Mouse (Mus musculus) right cerebral cortex, postnatal 4 days (tissue): ENCODE results near the gene Zfp459.
"Not testable (repeated sequence)": the region's sequence is repeated elsewhere in the genome, so short reads cannot be mapped to it uniquely, and the experiment has no call there.

ENCODE experiments used
- DNase-seq: peaks from one replicate; pipeline ENCODE4 v3.0.0-alpha.2; 2022

Zfp459 gene

GRCm38 (mm10) chr13:67421207-67421857 lies at the start of gene Zfp459:
Gene Zfp459, minus strand, starts transcription at chr13:67421418.
- peak; percentile 20 for DNase-seq

- DNase-seq = no peak
Observed at GRCm38 (mm10) chr13:67469274-67469673, 48.1 kb upstream of the Zfp459 start.

GRCm38 (mm10) chr13:67463506-67464185 lies 42.4 kb upstream of the Zfp459 start:
- DNase-seq = not testable (repeated sequence)

GRCm38 (mm10) chr13:67452021-67452309 lies 30.7 kb upstream of the Zfp459 start:
- DNase-seq = no peak

GRCm38 (mm10) chr13:67451172-67452020 lies 30.2 kb upstream of the Zfp459 start, which contains the start of gene Zfp874a:
Gene Zfp874a, minus strand, starts transcription at chr13:67451624.
- DNase-seq = peak; percentile 74

- not testable (repeated sequence) for DNase-seq
Observed at GRCm38 (mm10) chr13:67437095-67437494, 15.9 kb upstream of the Zfp459 start.

- DNase-seq = no peak
Observed at GRCm38 (mm10) chr13:67428116-67428515, 6.9 kb upstream of the Zfp459 start.

- not testable (repeated sequence) for DNase-seq
Observed at GRCm38 (mm10) chr13:67425699-67426098, 4.5 kb upstream of the Zfp459 start.

GRCm38 (mm10) chr13:67422532-67422931 lies 1.3 kb upstream of the Zfp459 start:
- not testable (repeated sequence) for DNase-seq

GRCm38 (mm10) chr13:67420558-67421206 lies 536 bp downstream of the Zfp459 start:
- peak; percentile 2 for DNase-seq

GRCm38 (mm10) chr13:67416811-67417210 lies 4.4 kb downstream of the Zfp459 start:
- no peak for DNase-seq

GRCm38 (mm10) chr13:67415759-67416158 lies 5.5 kb downstream of the Zfp459 start:
- no peak for DNase-seq

GRCm38 (mm10) chr13:67413634-67414033 lies 7.6 kb downstream of the Zfp459 start:
- not testable (repeated sequence) for DNase-seq

- peak; percentile 69 for DNase-seq
Observed at GRCm38 (mm10) chr13:67399183-67399903, 21.9 kb downstream of the Zfp459 start, which contains the start of gene Zfp429. Gene Zfp429, minus strand, starts transcription at chr13:67399819.

GRCm38 (mm10) chr13:67376255-67376654 lies 45.0 kb downstream of the Zfp459 start:
- not testable (repeated sequence) for DNase-seq

- peak; percentile 22 for DNase-seq
Observed at GRCm38 (mm10) chr13:67375050-67375911, 45.9 kb downstream of the Zfp459 start, which contains the start of the genes Gm28041 and Zfp456. Gene Gm28041, minus strand, starts transcription at chr13:67375733. Gene Zfp456, minus strand, starts transcription at chr13:67375810.

GRCm38 (mm10) chr13:67360131-67360744 lies 61.0 kb downstream of the Zfp459 start, which contains the start of the genes Gm28044 and Zfp953:
Gene Gm28044, minus strand, starts transcription at chr13:67360536.
Gene Zfp953, minus strand, starts transcription at chr13:67360605.
- peak; percentile 75 for DNase-seq
